Mouse (Mus musculus) adrenal gland, adult 18-20 months (tissue): ENCODE results near the gene Grik2. TPM values are rescaled to one million over a fixed set of nuclear protein-coding genes. Genes with fewer than 3 reads are reported as not detected.
"Not testable (repeated sequence)": the region's sequence is repeated elsewhere in the genome, so short reads cannot be mapped to it uniquely, and the experiment has no call there.

Source experiments
- DNase-seq, 2 experiments: peaks; one replicate each; pipeline ENCODE4 v3.0.0; 2021 to 2022; ENCODE audit warnings: low spot score in 2 of 2
- total RNA-seq, 2 experiments: library from RNA; stranded (reverse); gene quantifications; 1 replicate in 1 of 2; 2 replicates in 1 of 2; pipeline ENCODE4 v1.2.3; 2021

Gene Grik2
- total RNA-seq, 2 experiments from 2014 or later: 3.3 TPM

- DNase-seq: no peak
Observed at GRCm38 (mm10) chr10:49704446-49704845, 84.1 kb downstream of the Grik2 start.

DNA sequence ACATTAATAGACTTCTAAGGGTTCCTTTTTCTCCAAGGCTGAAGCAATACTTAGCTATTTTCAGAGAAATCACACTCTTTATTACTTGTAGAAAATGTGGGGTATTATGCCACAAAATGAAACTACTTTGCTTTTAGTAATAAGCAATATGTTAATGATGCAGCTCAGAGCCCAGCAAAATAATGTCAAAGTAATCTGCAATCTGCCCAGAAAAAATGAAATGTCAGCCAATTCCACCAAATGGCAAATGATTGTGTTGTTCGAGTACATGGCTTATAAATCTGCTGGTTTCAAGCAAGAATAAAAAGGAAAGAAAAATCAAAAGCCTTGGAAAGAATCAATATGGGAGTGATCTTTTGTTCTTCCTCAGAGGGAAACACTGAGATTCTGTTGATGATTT, 136.2 kb downstream of the Grik2 start:
- DNase-seq: no peak

DNA sequence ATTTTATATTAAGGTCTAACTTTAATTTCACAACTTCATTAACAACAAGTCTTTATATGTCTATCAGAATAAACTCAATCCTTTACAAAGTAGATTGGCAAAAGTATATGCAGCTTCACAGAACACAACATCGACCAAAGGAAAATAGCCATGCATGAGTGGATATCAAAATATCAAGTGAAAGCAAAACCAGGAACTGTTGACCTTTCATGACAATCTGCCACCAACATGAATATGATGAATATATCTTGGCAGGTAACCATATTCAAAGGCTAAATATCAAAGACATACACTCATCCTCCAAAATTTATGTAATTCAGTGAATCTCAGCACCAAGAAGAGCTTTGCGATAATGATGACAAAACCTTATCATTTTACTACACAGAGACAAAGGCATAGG, 141.4 kb downstream of the Grik2 start:
- DNase-seq: no peak

- DNase-seq: no peak
Observed at GRCm38 (mm10) chr10:49639901-49640300, 148.7 kb downstream of the Grik2 start.

GRCm38 (mm10) chr10:49623951-49624350, 164.6 kb downstream of the Grik2 start:
- DNase-seq: no peak

DNA sequence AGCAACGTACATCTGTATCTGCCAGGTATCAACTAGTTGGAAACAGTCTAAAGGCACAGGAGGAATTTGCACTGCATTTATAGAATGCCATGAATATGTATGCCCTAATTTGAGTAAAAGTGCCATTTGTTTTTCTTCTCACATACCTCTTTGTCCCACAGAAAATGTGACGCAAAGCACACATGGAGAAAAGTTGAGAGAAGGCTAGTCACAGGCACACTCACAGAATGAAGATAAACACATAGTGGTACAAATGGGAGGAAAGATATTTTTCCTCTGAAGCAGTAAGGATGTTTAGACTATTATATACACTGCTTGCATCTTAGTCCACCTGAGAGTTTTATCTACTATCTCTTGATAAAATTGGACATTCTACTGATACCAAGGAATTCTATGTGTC, 190.9 kb downstream of the Grik2 start:
- DNase-seq: no peak

DNA sequence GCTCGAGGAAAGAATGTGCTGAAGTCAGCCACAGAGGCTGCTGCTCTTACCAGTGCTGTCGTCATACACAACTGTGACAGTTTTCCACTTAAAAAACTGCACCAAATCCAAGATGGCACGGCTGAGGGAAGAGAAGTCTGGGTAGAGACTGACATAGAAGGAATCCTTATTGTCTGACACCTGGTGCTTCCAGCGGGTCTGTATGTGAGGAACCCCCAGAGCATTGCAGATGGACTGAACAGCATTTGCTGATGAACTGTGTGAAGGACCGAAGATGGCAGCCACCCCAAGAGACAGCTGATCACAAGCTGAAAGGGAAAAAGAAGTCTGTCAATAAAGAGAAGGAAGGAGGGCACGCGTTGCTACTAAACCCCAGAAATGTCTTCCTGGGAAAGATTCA, 215.1 kb downstream of the Grik2 start:
- DNase-seq: no peak

DNA sequence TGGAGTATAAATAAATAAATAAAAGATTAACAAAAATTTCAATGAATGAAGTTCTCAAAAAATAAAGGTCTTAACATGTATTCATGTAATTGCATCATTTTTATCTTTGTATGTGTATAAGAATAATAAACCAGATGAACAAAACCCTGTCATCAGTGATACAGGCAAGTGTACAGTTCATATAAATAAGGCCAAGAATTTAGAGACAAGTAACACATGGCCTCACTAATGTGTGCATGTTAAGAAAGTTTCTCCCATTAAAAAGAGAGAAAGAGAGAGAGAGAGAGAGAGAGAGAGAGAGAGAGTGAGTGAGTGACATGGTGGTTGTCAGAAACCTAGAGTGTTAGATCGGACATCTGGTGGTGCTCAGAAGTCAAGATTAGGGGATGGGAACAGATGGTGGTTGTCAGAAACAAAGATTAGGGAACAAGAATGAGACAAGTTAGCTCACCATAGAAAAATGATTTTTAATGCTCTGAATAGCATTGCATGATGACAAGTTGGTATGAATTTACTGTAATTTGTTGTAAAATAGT, 228.6 kb downstream of the Grik2 start:
- no peak for DNase-seq

GRCm38 (mm10) chr10:49542249-49542648, 246.3 kb downstream of the Grik2 start:
- DNase-seq: no peak

DNA sequence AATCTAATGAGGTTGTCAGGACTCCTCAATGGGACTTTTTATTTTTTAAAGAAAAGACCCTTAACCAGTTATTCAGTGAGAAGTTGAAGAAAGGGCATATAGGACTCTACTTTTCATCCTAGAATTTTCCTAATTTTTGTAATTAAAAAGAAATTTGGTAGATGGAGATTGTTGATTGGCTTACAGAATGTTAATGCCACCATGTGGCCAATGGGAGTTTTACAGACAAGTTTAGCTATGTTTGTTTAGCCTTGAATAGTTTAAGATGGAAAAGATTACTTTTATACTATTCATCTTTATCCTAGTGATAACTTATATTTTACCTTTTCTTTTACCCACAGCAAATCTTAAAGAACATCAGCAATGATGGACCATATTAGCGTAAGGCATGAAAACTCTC, 268.8 kb downstream of the Grik2 start:
- DNase-seq: no peak

- DNase-seq: no peak
Observed at GRCm38 (mm10) chr10:49500628-49501027, 287.9 kb downstream of the Grik2 start.

- no peak for DNase-seq
Observed at GRCm38 (mm10) chr10:49497302-49497701, 291.3 kb downstream of the Grik2 start.

- DNase-seq: no peak
Observed at GRCm38 (mm10) chr10:49481439-49481838, 307.1 kb downstream of the Grik2 start.

- no peak for DNase-seq
Observed at GRCm38 (mm10) chr10:49480085-49480749, 308.3 kb downstream of the Grik2 start.

DNA sequence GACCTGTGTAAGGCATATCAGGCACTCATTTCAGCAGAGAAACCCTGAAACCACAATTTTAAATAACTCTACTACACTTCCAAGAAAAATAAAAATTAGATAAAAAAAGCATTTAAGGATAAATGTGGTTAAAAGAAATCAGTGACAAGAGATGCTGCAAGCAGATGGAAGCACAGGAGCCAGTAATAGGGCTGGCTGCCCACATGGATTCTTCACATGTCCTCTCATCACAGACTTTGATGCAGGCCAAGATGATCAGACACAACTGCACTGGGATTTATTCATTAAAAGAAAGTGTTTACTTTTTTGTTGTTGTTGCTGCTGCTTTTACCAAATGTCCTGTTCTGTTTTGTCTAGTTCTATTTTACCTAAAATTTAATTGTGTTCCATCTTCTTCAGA, 315.0 kb downstream of the Grik2 start:
- no peak for DNase-seq

DNA sequence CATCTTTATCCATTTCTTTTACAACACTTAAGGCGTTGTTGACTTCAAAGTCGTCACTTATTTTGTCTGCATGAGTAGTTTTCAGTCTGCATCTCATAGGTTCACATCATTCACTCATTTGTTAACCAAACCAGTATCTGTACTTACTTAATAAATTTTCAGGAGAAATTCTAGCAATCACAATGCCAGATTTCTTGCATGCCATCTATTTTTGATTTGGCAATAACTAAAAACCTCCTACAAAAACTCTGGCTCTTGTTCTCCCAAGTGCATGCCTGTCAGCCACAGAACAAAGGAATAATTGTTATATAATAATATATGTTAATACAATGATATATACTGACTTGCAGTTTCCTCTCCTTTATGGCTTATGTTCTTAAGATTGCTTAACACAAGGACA, 331.8 kb downstream of the Grik2 start:
- no peak for DNase-seq

- DNase-seq: no peak
Observed at GRCm38 (mm10) chr10:49453535-49453934, 335.0 kb downstream of the Grik2 start.

GRCm38 (mm10) chr10:49441369-49441768, 347.2 kb downstream of the Grik2 start:
- no peak for DNase-seq

GRCm38 (mm10) chr10:49437057-49437456, 351.5 kb downstream of the Grik2 start:
- no peak for DNase-seq

- DNase-seq: no peak
Observed at GRCm38 (mm10) chr10:49436301-49436700, 352.3 kb downstream of the Grik2 start.

DNA sequence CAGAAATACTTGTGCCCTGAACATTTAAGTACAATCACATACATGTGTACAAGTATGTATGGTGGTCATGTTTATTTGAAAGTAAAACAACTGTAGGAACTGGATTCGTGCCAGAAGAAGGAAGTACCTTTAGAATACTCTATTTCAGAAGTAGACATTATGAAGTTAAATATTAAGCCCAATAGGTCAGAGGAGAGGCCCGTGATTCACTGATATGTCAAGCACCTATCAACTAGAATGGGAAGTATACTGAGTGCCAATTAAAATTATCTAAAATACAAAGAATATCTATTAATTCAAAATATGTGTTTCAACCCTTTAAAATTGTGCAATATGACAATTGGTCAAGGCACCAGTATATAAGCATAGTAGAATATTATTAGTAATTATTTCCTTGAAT, 355.7 kb downstream of the Grik2 start:
- no peak for DNase-seq

DNA sequence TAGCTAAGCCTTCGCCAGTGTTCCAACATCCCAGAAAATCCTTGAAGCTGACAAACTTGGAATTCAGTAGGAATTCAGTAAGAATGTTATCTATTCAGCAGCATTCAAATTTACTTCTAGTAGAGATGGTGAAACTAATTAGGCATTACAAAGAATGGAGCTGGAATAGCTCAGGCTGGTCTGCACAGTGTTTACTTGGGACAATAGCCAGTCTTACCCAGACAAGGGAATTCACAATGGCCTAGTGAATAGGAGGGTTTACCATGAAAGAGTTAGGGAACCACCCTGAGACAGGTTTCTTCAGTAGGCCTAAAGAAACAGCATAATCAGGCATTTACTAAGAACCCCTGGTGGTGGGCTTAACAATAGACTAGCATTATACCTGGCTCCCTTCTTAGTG, 371.4 kb downstream of the Grik2 start:
- not testable (repeated sequence) for DNase-seq

DNA sequence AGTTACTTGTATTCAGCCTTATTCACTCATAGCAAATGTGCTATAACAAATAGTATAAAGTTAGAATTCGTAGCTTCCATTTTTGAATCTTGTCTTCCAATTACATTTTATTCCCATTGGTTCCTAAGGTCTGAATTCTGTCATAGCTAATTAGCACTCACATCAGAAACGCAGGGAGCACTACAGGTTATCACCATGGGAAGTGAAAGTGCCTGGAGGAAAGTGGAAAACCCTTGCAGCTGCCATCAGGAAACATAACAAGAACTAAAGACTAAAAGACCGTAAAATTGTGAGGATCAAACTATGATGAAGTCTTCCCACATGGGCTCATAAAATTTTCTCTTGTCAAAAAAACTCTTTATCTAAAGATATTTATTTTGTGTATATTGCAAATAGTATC, 405.6 kb downstream of the Grik2 start:
- no peak for DNase-seq
